Comparison of ENCODE assay signal across 21 mouse cellular contexts in genomic region chr12:116483581-116483980, GRCm38 (mm10). TPM values are rescaled to one million over a fixed set of nuclear protein-coding genes. Genes with fewer than 3 reads are reported as not detected.
A peak's percentile ranks its signal among the peaks of the same experiment; 100 is the strongest.
DNase-seq lines count a peak whose midpoint lies in the region; ATAC-seq and TF ChIP-seq lines count a peak whose summit lies in the region.
"Had no signal": no experiment of that assay in that cellular context is flagged by ENCODE, and none has a peak within 500 bp of the region (broad histone marks: within the 10 kb centered on the region; RNA-seq: fewer than 3 reads in every experiment).

No protein-coding gene starts in this region.

- 36% methylated on average over 2 of the region's 2 CpGs for WGBS in heart, embryonic 10.5 days
- WGBS in midbrain, embryonic 10.5 days: 66% methylated on average over 2 of the region's 2 CpGs
- 75% methylated on average over 2 of the region's 2 CpGs for WGBS in midbrain, embryonic 14.5 days
- 30% methylated on average over 2 of the region's 2 CpGs for WGBS in stomach, postnatal 0 days

- H3K4me1 ChIP-seq in heart, embryonic 10.5 days: peaks cover 13% of the 10 kb centered on the region
- peaks cover 19% of the 10 kb centered on the region for H3K4me1 ChIP-seq in midbrain, embryonic 10.5 days
- H3K4me1 ChIP-seq in midbrain, embryonic 14.5 days (ENCODE audit: control insufficient read depth, insufficient read depth, low read length): peaks cover 11% of the 10 kb centered on the region; the same call in 1 of the 2 replicates
- peaks cover 2% of the 10 kb centered on the region; the same call in 1 of the 2 replicates for H3K4me1 ChIP-seq in stomach, postnatal 0 days (replicated peaks; ENCODE audit: control insufficient read depth, insufficient read depth)

- H3K27ac ChIP-seq in heart, embryonic 10.5 days: no peak overlapping the region
- H3K27ac ChIP-seq in midbrain, embryonic 10.5 days (replicated peaks): no peak overlapping the region
- H3K27ac ChIP-seq in midbrain, embryonic 14.5 days (replicated peaks; ENCODE audit: low read depth, low read length): no peak overlapping the region
- H3K27ac ChIP-seq in stomach, postnatal 0 days (replicated peaks): peak overlapping the region; percentile 35
- H3K27ac ChIP-seq: embryonic facial prominence, embryonic 10.5 days; forebrain, embryonic 13.5 days; heart, embryonic 13.5 days; hindbrain, embryonic 13.5 days had no signal

- intact Hi-C loops in heart, postnatal 36 days (cut with DNase I): no loop called here

- H3K36me3 ChIP-seq in heart, embryonic 10.5 days: no peaks in the 10 kb centered on the region
- no peaks in the 10 kb centered on the region for H3K36me3 ChIP-seq in midbrain, embryonic 10.5 days
- no peaks in the 10 kb centered on the region for H3K36me3 ChIP-seq in midbrain, embryonic 14.5 days (ENCODE audit: control insufficient read depth, insufficient read depth, low read length)
- H3K36me3 ChIP-seq in stomach, postnatal 0 days (ENCODE audit: control insufficient read depth, insufficient read depth, low read length): no peaks in the 10 kb centered on the region
- H3K36me3 ChIP-seq: embryonic facial prominence, embryonic 10.5 days; heart, embryonic 13.5 days; hindbrain, embryonic 13.5 days had no signal

- no peak for TF ChIP-seq CTCF in stomach, postnatal 0 days (IDR thresholded peaks at IDR 0.05; ENCODE audit: low read depth)

- TF ChIP-seq EP300 in stomach, postnatal 0 days (optimal IDR thresholded peaks at IDR 0.05): no peak

- peaks cover 33% of the 10 kb centered on the region for H3K27me3 ChIP-seq in heart, embryonic 10.5 days (ENCODE audit: insufficient read depth, poor library complexity, severe bottlenecking)
- H3K27me3 ChIP-seq in midbrain, embryonic 10.5 days (ENCODE audit: low read depth, poor library complexity, severe bottlenecking): peaks cover 46% of the 10 kb centered on the region
- no peaks in the 10 kb centered on the region for H3K27me3 ChIP-seq in midbrain, embryonic 14.5 days (ENCODE audit: control insufficient read depth, insufficient read depth, low read length)
- H3K27me3 ChIP-seq in stomach, postnatal 0 days (ENCODE audit: control insufficient read depth, insufficient read depth, low read length): no peaks in the 10 kb centered on the region

- ATAC-seq in midbrain, embryonic 14.5 days (ENCODE audit: low FRiP score, low TSS enrichment): no peak
- peak; percentile 54 for ATAC-seq in stomach, postnatal 0 days (ENCODE audit: low FRiP score, low TSS enrichment)
- ATAC-seq: forebrain, embryonic 13.5 days; forebrain, postnatal 0 days had no signal

- no peak overlapping the region for H3K4me3 ChIP-seq in heart, embryonic 10.5 days
- H3K4me3 ChIP-seq in midbrain, embryonic 10.5 days: no peak overlapping the region
- no peak overlapping the region for H3K4me3 ChIP-seq in midbrain, embryonic 14.5 days (replicated peaks; ENCODE audit: low read depth, low read length)
- H3K4me3 ChIP-seq in stomach, postnatal 0 days (ENCODE audit: low read depth, low read length): no peak overlapping the region
- H3K4me3 ChIP-seq: embryonic facial prominence, embryonic 10.5 days; forebrain, embryonic 13.5 days; heart, embryonic 13.5 days; hindbrain, embryonic 13.5 days had no signal

- H3K4me2 ChIP-seq in midbrain, embryonic 14.5 days (ENCODE audit: low read length): no peak overlapping the region
- peak overlapping the region; percentile 14; the same call in 1 of the 2 replicates for H3K4me2 ChIP-seq in stomach, postnatal 0 days (replicated peaks; ENCODE audit: low read depth)
- H3K4me2 ChIP-seq: forebrain, embryonic 13.5 days; heart, embryonic 13.5 days; hindbrain, embryonic 13.5 days had no signal

- H3K9ac ChIP-seq in midbrain, embryonic 14.5 days (replicated peaks; ENCODE audit: low read length): no peak overlapping the region
- no peak overlapping the region for H3K9ac ChIP-seq in stomach, postnatal 0 days (ENCODE audit: low read length)
- H3K9ac ChIP-seq: forebrain, embryonic 13.5 days; forebrain, postnatal 0 days; heart, embryonic 13.5 days; hindbrain, embryonic 13.5 days had no signal

- no peaks in the 10 kb centered on the region for H3K9me3 ChIP-seq in heart, embryonic 10.5 days
- H3K9me3 ChIP-seq in midbrain, embryonic 10.5 days (replicated peaks): no peaks in the 10 kb centered on the region
- H3K9me3 ChIP-seq in midbrain, embryonic 14.5 days (ENCODE audit: control insufficient read depth, low read length): no peaks in the 10 kb centered on the region
- no peaks in the 10 kb centered on the region for H3K9me3 ChIP-seq in stomach, postnatal 0 days (ENCODE audit: control insufficient read depth, low read length)
- H3K9me3 ChIP-seq: embryonic facial prominence, embryonic 10.5 days; forebrain, embryonic 13.5 days; heart, embryonic 13.5 days; hindbrain, embryonic 13.5 days had no signal

- peak; percentile 53 for DNase-seq in heart, embryonic 10.5 days (ENCODE audit: low spot score)
- DNase-seq in heart, postnatal 36 days: no peak
- peak; percentile 11 for DNase-seq in midbrain, embryonic 10.5 days (ENCODE audit: low spot score)
- DNase-seq in midbrain, embryonic 14.5 days: no peak
- peak; percentile 50 for DNase-seq in stomach, postnatal 0 days (ENCODE audit: low spot score)
- no peak for DNase-seq in right cerebral cortex, postnatal 10 days (ENCODE audit: low spot score in 2 of 2)
- DNase-seq in embryo, embryonic 9.5 days (ENCODE audit: extremely low spot score): no peak
- DNase-seq: adrenal gland, postnatal 14 days; cerebellum, adult 11-12 months; cerebellum, adult 9-10 months; cerebellum, postnatal 25 days; forebrain, postnatal 0 days; gastrocnemius, postnatal 14 days had no signal

RNA-seq across cellular contexts. Expression of gene Ptprn2, which starts 1.9 kb away (rescaled TPM):
- 0.16 TPM in 1 of 2 replicates, not detected in the other for polyA plus RNA-seq in heart, embryonic 10.5 days (2016; fragmentation: Nextera tagmentation; extraction: Ambion mirVana)
- under 1 TPM in 1 of 2 experiments, not detected in 1; 0.25 TPM for total RNA-seq in heart, postnatal 36 days (2021)
- 7.9 and 9.2 TPM in 2 replicates for polyA plus RNA-seq in midbrain, embryonic 10.5 days (2016; fragmentation: Nextera tagmentation; extraction: Ambion mirVana)
- 15.8 and 18.3 TPM in 2 replicates for polyA plus RNA-seq in midbrain, embryonic 14.5 days (2014; fragmentation: Nextera tagmentation; extraction: Ambion mirVana)
- polyA plus RNA-seq in stomach, postnatal 0 days (2015; fragmentation: Nextera tagmentation; extraction: Ambion mirVana): 5.8 and 6.0 TPM in 2 replicates
- total RNA-seq: gastrocnemius, adult 18-20 months; gastrocnemius, postnatal 14 days; hematopoietic stem cell, adult 5-6 weeks; MEL had no signal
- polyA plus RNA-seq: heart, postnatal 0 days had no signal

Comparison
In these comparisons a context has a peak if more than half of its experiments do, and no peak if none do; other contexts are left out.
1. DNase-seq: peak in heart, embryonic 10.5 days (single experiment), midbrain, embryonic 10.5 days (single experiment) and stomach, postnatal 0 days (single experiment); none in heart, postnatal 36 days (0 of 2), midbrain, embryonic 14.5 days (single experiment), right cerebral cortex, postnatal 10 days (0 of 2) and embryo, embryonic 9.5 days (single experiment).